Mouse (Mus musculus) embryonic stem cell, embryonic (primary cell): ENCODE measurements around the gene Ankdd1a.

ENCODE experiments used
- CTCF ChIA-PET, 4 experiments: fragments of 300-600 bp in 2 of 4; fragments of 350-600 bp in 2 of 4; sonication (Branson Sonifier 250); formaldehyde crosslinking; loops; one replicate each; lab custom pipeline; 2022; ENCODE audit warnings: inconsistent platforms in 2 of 4; lab: Charles Lee
- POLR2A ChIA-PET, 4 experiments: fragments of 300-600 bp in 2 of 4; fragments of 350-600 bp in 2 of 4; sonication (Branson Sonifier 250); formaldehyde crosslinking; loops; one replicate each; lab custom pipeline; 2022; ENCODE audit warnings: antibody characterized with exemption in 4 of 4, inconsistent platforms in 1 of 4; lab: Charles Lee

Ankdd1a gene

GRCm38 (mm10) chr9:65532986-65533385 is 13.0 kb upstream of the Ankdd1a start:
- CTCF ChIA-PET: interaction anchor here in 2 of 4 experiments (1.2 to 1.5 kb wide), 2 partner anchors 9 to 48 kb away, joined by 4 to 8 read pairs; no protein-coding TSS in a partner anchor
- POLR2A ChIA-PET: interaction anchor here in 1 of 4 experiments (0.5 to 1.2 kb wide), 2 partner anchors 19 to 711 kb away, joined by 3 to 4 read pairs; no protein-coding TSS in a partner anchor

- CTCF ChIA-PET: no interaction called here
- POLR2A ChIA-PET: interaction anchor here in 2 of 4 experiments (0.7 to 1.7 kb wide), 3 partner anchors 10 to 15 kb away, joined by 3 read pairs; partner anchors contain the start of gene Ankdd1a (in 1 of the 2)
Observed at GRCm38 (mm10) chr9:65531283-65531682, 11.3 kb upstream of the Ankdd1a start.

GRCm38 (mm10) chr9:65529659-65530058 is 9.7 kb upstream of the Ankdd1a start:
- POLR2A ChIA-PET: interaction anchor here in 1 of 4 experiments (0.6 to 1.9 kb wide), 3 partner anchors 10 to 259 kb away, joined by 4 to 7 read pairs (median 4); partner anchors contain the start of gene Mtfmt
- CTCF ChIA-PET: no interaction called here

GRCm38 (mm10) chr9:65528417-65529038 is 8.5 kb upstream of the Ankdd1a start:
- ChIA-PET CTCF (interaction anchor here in 2 of 4 experiments (0.6 to 2.0 kb wide), 6 partner anchors 8 to 172 kb away, joined by 3 to 10 read pairs (median 3); partner anchors contain the start of genes Ankdd1a (in 1 of the 2) and Plekho2 (in 1 of the 2)), POLR2A (interaction anchor here in 3 of 4 experiments (0.6 to 1.9 kb wide), 11 partner anchors 11 to 93 kb away, joined by 3 to 7 read pairs (median 4); partner anchors contain the start of genes Plekho2 (in 2 of the 3) and Mtfmt (in 1 of the 3))

- ChIA-PET CTCF (interaction anchor here in 2 of 4 experiments (0.7 to 0.9 kb wide), 2 partner anchors 73 to 215 kb away, joined by 3 to 5 read pairs; no protein-coding TSS in a partner anchor), POLR2A (interaction anchor here in 2 of 4 experiments (0.7 to 2.9 kb wide), 5 partner anchors 21 to 68 kb away, joined by 3 to 9 read pairs (median 3); partner anchors contain the start of gene Plekho2 (in 1 of the 2))
Observed at GRCm38 (mm10) chr9:65525445-65526195, 5.6 kb upstream of the Ankdd1a start.

- CTCF ChIA-PET: interaction anchor here (0.6 to 1.6 kb wide), 29 partner anchors 10 to 1773 kb away, joined by 3 to 43 read pairs (median 4); partner anchors contain the start of genes Plekho2 (in 4 of the 4), Mtfmt (in 2 of the 4), Pif1 (in 1 of the 4) and Spg21 (in 1 of the 4)
Observed at GRCm38 (mm10) chr9:65523611-65524364, 3.8 kb upstream of the Ankdd1a start.

GRCm38 (mm10) chr9:65520505-65520876 is 498 bp upstream of the Ankdd1a start:
- POLR2A ChIA-PET: interaction anchor here in 3 of 4 experiments (0.5 to 2.0 kb wide), 17 partner anchors 11 to 446 kb away, joined by 3 to 6 read pairs (median 3); partner anchors contain the start of genes Plekho2 (in 1 of the 3) and Spg21 (in 1 of the 3)

More at GRCm38 (mm10) chr9:65523611-65524364, 3.8 kb upstream of the Ankdd1a start:
- POLR2A ChIA-PET: interaction anchor here in 3 of 4 experiments (0.7 to 2.9 kb wide), 10 partner anchors 23 to 328 kb away, joined by 3 to 13 read pairs (median 4); partner anchors contain the start of genes Mtfmt (in 1 of the 3), Parp16 (in 1 of the 3), Plekho2 (in 1 of the 3) and Spg21 (in 1 of the 3)

GRCm38 (mm10) chr9:65514851-65515261 is 5.1 kb downstream of the Ankdd1a start:
- ChIA-PET CTCF (interaction anchor here in 1 of 4 experiments (1.2 kb wide), 1 partner anchor 65 kb away, joined by 3 read pairs; the partner anchor contains the start of gene Plekho2), POLR2A (interaction anchor here in 2 of 4 experiments (1.2 kb wide), 2 partner anchors 18 to 31 kb away, joined by 3 to 4 read pairs; no protein-coding TSS in a partner anchor)

More at GRCm38 (mm10) chr9:65520505-65520876, 498 bp upstream of the Ankdd1a start:
- CTCF ChIA-PET: interaction anchor here (0.6 to 3.3 kb wide), 10 partner anchors 8 to 638 kb away, joined by 3 to 14 read pairs (median 4); partner anchors contain the start of genes Plekho2 (in 2 of the 4) and Mtfmt (in 1 of the 4)

GRCm38 (mm10) chr9:65514431-65514830 is 5.6 kb downstream of the Ankdd1a start:
- CTCF ChIA-PET: interaction anchor here in 1 of 4 experiments (1.4 kb wide), 1 partner anchor 12 kb away, joined by 3 read pairs; no protein-coding TSS in a partner anchor
- POLR2A ChIA-PET: no interaction called here

GRCm38 (mm10) chr9:65512520-65512919 is 7.5 kb downstream of the Ankdd1a start:
- POLR2A ChIA-PET: no interaction called here
- CTCF ChIA-PET: no interaction called here

- POLR2A ChIA-PET: interaction anchor here in 1 of 4 experiments (0.6 to 1.0 kb wide), 2 partner anchors 18 to 53 kb away, joined by 3 to 5 read pairs; no protein-coding TSS in a partner anchor
- CTCF ChIA-PET: interaction anchor here in 2 of 4 experiments (0.5 to 1.2 kb wide), 2 partner anchors 72 to 1248 kb away, joined by 3 to 5 read pairs; no protein-coding TSS in a partner anchor
Observed at GRCm38 (mm10) chr9:65508449-65508848, 11.5 kb downstream of the Ankdd1a start.

GRCm38 (mm10) chr9:65502721-65503505 is 17.1 kb downstream of the Ankdd1a start:
- POLR2A ChIA-PET: interaction anchor here in 3 of 4 experiments (0.7 to 1.6 kb wide), 5 partner anchors 17 to 162 kb away, joined by 3 to 5 read pairs (median 3); partner anchors contain the start of genes Ankdd1a (in 1 of the 3), Mtfmt (in 1 of the 3) and Pif1 (in 1 of the 3)
- CTCF ChIA-PET: interaction anchor here (0.6 to 2.6 kb wide), 18 partner anchors 11 to 679 kb away, joined by 3 to 10 read pairs (median 3); partner anchors contain the start of gene Mtfmt (in 1 of the 4)

GRCm38 (mm10) chr9:65502146-65502545 is 17.8 kb downstream of the Ankdd1a start:
- ChIA-PET POLR2A (interaction anchor here (0.5 to 1.9 kb wide), 9 partner anchors 16 to 373 kb away, joined by 3 to 5 read pairs (median 4); partner anchors contain the start of genes Ankdd1a (in 1 of the 4) and Mtfmt (in 1 of the 4)), CTCF (interaction anchor here (0.6 to 2.6 kb wide), 27 partner anchors 9 to 691 kb away, joined by 3 to 10 read pairs (median 3); partner anchors contain the start of genes Dennd4a (in 1 of the 4), Mtfmt (in 1 of the 4) and Plekho2 (in 1 of the 4))

- CTCF ChIA-PET: interaction anchor here in 1 of 4 experiments (1.4 kb wide), 1 partner anchor 36 kb away, joined by 3 read pairs; no protein-coding TSS in a partner anchor
- POLR2A ChIA-PET: interaction anchor here in 1 of 4 experiments (0.8 kb wide), 1 partner anchor 57 kb away, joined by 3 read pairs; the partner anchor contains the start of gene Mtfmt
Observed at GRCm38 (mm10) chr9:65492851-65493250, 27.1 kb downstream of the Ankdd1a start.

- POLR2A ChIA-PET: interaction anchor here in 1 of 4 experiments (0.6 to 0.8 kb wide), 2 partner anchors 57 to 317 kb away, joined by 3 to 4 read pairs; partner anchors contain the start of gene Mtfmt
- CTCF ChIA-PET: interaction anchor here in 1 of 4 experiments (1.4 kb wide), 1 partner anchor 36 kb away, joined by 3 read pairs; no protein-coding TSS in a partner anchor
Observed at GRCm38 (mm10) chr9:65492351-65492750, 27.6 kb downstream of the Ankdd1a start.
